Mouse (Mus musculus): Measurements from ENCODE around the gene Gm49333. TPM values are rescaled to one million over a fixed set of nuclear protein-coding genes. Genes with fewer than 3 reads are reported as not detected.
"Not testable (repeated sequence)": the region's sequence is repeated elsewhere in the genome, so short reads cannot be mapped to it uniquely, and the experiment has no call there.

The Gm49333 gene
- polyA plus RNA-seq, 1 experiment = not detected

DNA sequence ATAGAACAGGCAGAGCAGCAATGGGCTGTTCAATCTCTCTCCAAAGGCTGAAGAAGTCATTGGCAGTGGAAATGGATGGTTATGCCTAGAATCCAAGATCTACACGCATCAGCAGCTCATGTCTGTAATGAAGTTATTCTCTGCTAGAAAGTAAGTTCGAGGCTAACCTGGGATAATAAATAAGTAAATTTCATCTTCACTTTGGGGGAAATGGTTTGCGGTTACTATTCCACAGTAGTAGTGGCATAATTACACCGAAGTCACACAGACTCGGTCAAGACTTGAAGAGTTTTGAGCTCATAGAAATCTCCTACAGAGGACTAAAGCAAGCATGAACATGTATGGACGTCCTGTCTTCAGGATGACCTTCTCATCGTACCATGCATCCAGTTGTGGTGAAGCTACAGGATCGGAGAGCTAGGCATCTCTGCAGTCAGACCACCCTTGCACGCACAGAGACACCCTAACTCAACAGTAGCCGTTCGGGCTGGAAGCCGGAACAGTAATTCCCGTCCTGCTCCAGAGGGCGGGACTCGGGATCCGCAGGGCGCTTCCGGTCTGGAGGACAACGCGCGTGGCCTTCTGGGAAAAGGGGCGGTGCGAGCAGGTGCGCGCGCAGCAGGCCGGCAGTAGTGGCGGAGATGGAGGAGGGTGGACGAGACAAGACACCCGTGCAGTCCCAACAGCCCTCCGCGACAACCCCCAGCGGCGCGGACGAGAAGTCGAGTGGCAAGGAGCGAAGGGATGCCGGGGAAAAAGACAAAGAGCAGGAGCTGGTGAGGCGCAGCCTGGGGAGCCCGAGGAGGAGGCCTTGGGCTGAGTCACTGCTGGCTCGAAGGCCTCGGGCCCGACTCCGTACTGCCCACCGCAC, 39.9 kb downstream of the Gm49333 start, which contains the start of gene Psmd2:
Gene Psmd2, plus strand, starts transcription at position 577 of the 871 bp plus-strand sequence.
- TF ChIP-seq POLR2A (IDR thresholded peaks at IDR 0.05; ENCODE audit: insufficient read depth, low read depth, low read length) = peak; percentile 78
- TF ChIP-seq CTCF (IDR thresholded peaks at IDR 0.05; ENCODE audit: insufficient read depth, low read depth, low read length) = no peak
- peak within 1 kb of the TSS; percentile 58 for H3K4me3 ChIP-seq (ENCODE audit: insufficient read depth, low read depth, low read length)
- 2% methylated on average over 46 of the region's 46 CpGs for WGBS
- no peaks in the 10 kb centered on the region for H3K4me1 ChIP-seq (ENCODE audit: control insufficient read depth, insufficient read depth, low read length)
- H3K27ac ChIP-seq (ENCODE audit: insufficient read depth, low read depth, low read length) = peak within 1 kb of the TSS; percentile 89

DNA sequence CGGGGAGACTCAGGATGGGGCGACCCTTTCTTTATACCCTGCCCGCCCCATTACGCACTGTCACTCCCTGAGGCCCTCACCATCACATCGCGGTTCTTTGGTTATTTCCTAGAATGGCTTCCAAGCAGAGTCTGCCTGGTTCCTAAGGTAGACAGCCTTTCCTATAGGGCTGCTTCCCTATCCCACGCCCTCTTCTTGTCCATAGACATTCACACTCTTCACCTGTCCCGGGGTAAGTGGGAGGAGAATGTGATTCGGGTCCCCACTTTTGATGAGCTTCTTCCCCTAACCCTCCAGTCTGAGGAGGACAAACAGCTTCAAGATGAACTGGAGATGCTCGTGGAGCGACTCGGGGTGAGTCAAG, 40.5 kb downstream of the Gm49333 start:
- Histone ChIP-seq H3K4me3 (ENCODE audit: insufficient read depth, low read depth, low read length) (peak overlapping the region; percentile 58), H3K4me1 (ENCODE audit: control insufficient read depth, insufficient read depth, low read length) (no peaks in the 10 kb centered on the region), H3K27ac (ENCODE audit: insufficient read depth, low read depth, low read length) (no peak overlapping the region; the same call in 1 of the 2 replicates)
- no peak for TF ChIP-seq CTCF (IDR thresholded peaks at IDR 0.05; ENCODE audit: insufficient read depth, low read depth, low read length)
- WGBS = 4% methylated on average over 12 of the region's 12 CpGs

DNA sequence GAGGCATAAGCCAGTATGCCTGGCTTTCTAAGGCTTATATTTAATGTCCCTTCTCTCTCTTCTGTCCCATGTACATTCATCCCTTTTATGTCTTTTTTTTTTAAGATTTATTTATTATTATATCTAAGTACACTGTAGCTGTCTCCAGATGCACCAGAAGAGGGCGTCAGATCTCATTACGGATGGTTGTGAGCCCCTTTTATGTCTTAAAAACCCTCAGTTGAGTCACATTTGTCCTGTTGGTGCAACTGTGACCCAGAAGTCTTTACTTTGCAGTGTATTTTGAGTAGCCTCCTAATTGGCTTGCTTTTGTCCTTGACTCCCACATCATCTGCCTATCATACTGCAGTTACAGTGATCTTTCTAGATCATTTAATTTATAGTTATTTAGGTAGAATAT, 41.9 kb downstream of the Gm49333 start:
- no peaks in the 10 kb centered on the region for H3K4me1 ChIP-seq (ENCODE audit: control insufficient read depth, insufficient read depth, low read length)
- no peak overlapping the region for H3K4me3 ChIP-seq (ENCODE audit: insufficient read depth, low read depth, low read length)
- 36% methylated on average over 2 of the region's 2 CpGs for WGBS
- H3K27ac ChIP-seq (ENCODE audit: insufficient read depth, low read depth, low read length) = no peak overlapping the region
- TF ChIP-seq POLR2A (IDR thresholded peaks at IDR 0.05; ENCODE audit: insufficient read depth, low read depth, low read length) (no peak), CTCF (IDR thresholded peaks at IDR 0.05; ENCODE audit: insufficient read depth, low read depth, low read length) (no peak)

DNA sequence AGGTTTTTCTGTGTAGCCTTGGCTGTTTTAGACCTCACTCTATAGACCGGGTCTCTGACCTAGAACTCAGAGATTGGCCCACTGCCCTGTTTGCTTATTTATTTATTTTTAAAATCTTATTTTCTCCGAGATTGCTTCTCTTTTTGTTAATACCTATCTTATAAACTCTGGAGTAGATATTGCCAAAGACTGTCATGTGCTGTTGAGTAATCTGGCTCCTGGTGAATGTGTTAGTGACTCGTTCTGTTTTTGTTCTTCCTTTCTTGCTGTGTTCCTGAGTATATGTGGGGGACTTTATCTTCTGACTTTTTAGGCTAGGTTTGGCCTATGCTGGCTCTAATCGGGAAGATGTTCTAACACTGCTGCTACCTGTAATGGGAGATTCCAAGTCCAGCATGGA, 46.3 kb downstream of the Gm49333 start:
- no peaks in the 10 kb centered on the region for H3K4me1 ChIP-seq (ENCODE audit: control insufficient read depth, insufficient read depth, low read length)
- no peak overlapping the region for H3K4me3 ChIP-seq (ENCODE audit: insufficient read depth, low read depth, low read length)
- no peak for TF ChIP-seq POLR2A (IDR thresholded peaks at IDR 0.05; ENCODE audit: insufficient read depth, low read depth, low read length)
- no peak for TF ChIP-seq CTCF (IDR thresholded peaks at IDR 0.05; ENCODE audit: insufficient read depth, low read depth, low read length)
- 78% methylated on average over 4 of the region's 4 CpGs for WGBS
- no peak overlapping the region for H3K27ac ChIP-seq (ENCODE audit: insufficient read depth, low read depth, low read length)

DNA sequence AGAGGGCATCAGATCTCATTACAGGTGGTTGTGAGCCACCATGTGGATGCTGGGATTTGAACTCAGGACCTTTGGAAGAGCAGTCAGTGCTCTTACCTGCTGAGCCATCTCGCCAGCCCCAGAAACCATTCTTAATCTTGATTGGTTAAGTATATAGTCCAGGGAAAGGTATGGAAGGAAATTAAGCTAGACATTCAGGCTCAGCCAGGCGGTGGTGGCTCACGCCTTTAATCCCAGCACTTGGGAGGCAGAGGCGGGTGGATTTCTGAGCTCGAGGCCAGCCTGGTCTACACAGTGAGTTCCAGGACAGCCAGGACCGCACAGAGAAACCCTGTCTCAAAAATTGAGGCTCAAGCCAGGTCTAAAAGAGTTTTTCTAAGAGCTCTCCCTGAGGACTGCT, 56.6 kb downstream of the Gm49333 start, which contains the start of gene Eif4g1:
Gene Eif4g1, plus strand, starts transcription at position 301 of the 400 bp plus-strand sequence.
- 98% methylated on average over 5 of the region's 6 CpGs for WGBS
- not testable (repeated sequence) for H3K4me1 ChIP-seq (ENCODE audit: control insufficient read depth, insufficient read depth, low read length)

DNA sequence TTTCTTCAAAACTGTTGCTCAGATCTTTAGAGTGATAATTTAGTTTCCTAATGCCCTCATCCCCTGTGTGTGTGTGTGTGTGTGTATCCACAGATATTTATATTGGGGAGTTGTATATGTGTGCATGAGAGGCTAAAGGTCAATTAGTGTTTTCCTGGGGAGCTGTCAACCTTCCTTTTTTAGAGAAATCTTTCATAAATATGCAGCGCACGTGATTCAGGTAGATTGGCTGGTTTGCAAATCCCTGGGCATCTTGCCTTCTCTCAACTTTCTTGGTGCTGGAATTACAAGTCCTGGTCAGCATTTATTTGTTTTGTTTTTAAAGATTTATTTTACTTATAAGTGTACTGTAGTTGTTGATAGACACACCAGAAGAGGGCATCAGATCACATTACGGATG, 58.9 kb downstream of the Gm49333 start:
- WGBS = 90% methylated on average over 3 of the region's 3 CpGs
- Histone ChIP-seq H3K27ac (ENCODE audit: insufficient read depth, low read depth, low read length) (no peak overlapping the region), H3K4me1 (ENCODE audit: control insufficient read depth, insufficient read depth, low read length) (peaks cover 11% of the 10 kb centered on the region), H3K4me3 (ENCODE audit: insufficient read depth, low read depth, low read length) (no peak overlapping the region)
- TF ChIP-seq CTCF (IDR thresholded peaks at IDR 0.05; ENCODE audit: insufficient read depth, low read depth, low read length) (no peak), POLR2A (IDR thresholded peaks at IDR 0.05; ENCODE audit: insufficient read depth, low read depth, low read length) (no peak)

More for the DNA sequence above, 56.6 kb downstream of the Gm49333 start, which contains the start of gene Eif4g1:
- H3K4me3 ChIP-seq (ENCODE audit: insufficient read depth, low read depth, low read length); H3K27ac ChIP-seq (ENCODE audit: insufficient read depth, low read depth, low read length): not testable (repeated sequence)

DNA sequence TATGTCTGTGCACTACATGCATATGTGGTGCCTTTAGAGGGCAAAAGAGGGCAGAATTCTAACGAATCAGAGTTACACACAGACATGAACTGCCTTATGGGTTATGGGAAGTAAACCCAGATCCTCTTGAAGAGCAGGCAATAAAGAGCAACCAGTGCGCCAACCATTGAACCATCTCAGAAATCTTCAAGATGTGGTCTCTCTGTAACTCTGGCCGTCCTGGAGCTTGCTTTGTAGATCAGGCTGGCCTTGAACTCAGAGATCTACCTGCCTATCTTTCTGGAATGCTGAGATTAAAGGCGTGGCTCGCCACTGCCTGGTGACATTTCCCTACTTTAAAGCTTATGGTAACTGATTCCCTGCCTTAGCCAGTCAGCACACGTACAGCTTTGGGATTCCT, 60.5 kb downstream of the Gm49333 start:
- Histone ChIP-seq H3K4me3 (ENCODE audit: insufficient read depth, low read depth, low read length) (no peak overlapping the region), H3K27ac (ENCODE audit: insufficient read depth, low read depth, low read length) (no peak overlapping the region), H3K4me1 (ENCODE audit: control insufficient read depth, insufficient read depth, low read length) (peaks cover 12% of the 10 kb centered on the region)
- no peak for TF ChIP-seq CTCF (IDR thresholded peaks at IDR 0.05; ENCODE audit: insufficient read depth, low read depth, low read length)
- no peak for TF ChIP-seq POLR2A (IDR thresholded peaks at IDR 0.05; ENCODE audit: insufficient read depth, low read depth, low read length)
- WGBS = 19% methylated on average over 6 of the region's 6 CpGs

DNA sequence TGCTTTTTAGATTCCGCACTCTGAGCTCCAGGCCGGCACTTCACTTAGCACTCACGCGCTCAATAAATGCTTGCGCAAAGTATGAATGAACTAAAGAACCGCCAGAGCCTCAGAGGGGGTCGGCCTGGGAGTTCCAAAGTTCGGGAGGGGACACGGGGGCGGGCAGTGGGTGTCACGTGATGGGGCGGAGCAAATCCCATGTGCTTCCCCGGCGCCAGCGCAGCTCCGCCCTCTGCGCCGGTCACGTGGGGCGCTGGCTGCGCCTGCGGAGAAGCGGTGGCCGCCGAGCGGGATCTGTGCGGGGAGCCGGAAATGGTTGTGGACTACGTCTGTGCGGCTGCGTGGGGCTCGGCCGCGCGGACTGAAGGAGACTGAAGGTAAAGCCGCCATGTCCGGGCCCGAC, 61.1 kb downstream of the Gm49333 start:
- TF ChIP-seq CTCF (IDR thresholded peaks at IDR 0.05; ENCODE audit: insufficient read depth, low read depth, low read length) (no peak), POLR2A (IDR thresholded peaks at IDR 0.05; ENCODE audit: insufficient read depth, low read depth, low read length) (peak; percentile 54)
- H3K27ac ChIP-seq (ENCODE audit: insufficient read depth, low read depth, low read length) = no peak overlapping the region
- under 1% methylated on average over 33 of the region's 38 CpGs for WGBS
- H3K4me1 ChIP-seq (ENCODE audit: control insufficient read depth, insufficient read depth, low read length) = peaks cover 17% of the 10 kb centered on the region
- peak overlapping the region; percentile 98 for H3K4me3 ChIP-seq (ENCODE audit: insufficient read depth, low read depth, low read length)

DNA sequence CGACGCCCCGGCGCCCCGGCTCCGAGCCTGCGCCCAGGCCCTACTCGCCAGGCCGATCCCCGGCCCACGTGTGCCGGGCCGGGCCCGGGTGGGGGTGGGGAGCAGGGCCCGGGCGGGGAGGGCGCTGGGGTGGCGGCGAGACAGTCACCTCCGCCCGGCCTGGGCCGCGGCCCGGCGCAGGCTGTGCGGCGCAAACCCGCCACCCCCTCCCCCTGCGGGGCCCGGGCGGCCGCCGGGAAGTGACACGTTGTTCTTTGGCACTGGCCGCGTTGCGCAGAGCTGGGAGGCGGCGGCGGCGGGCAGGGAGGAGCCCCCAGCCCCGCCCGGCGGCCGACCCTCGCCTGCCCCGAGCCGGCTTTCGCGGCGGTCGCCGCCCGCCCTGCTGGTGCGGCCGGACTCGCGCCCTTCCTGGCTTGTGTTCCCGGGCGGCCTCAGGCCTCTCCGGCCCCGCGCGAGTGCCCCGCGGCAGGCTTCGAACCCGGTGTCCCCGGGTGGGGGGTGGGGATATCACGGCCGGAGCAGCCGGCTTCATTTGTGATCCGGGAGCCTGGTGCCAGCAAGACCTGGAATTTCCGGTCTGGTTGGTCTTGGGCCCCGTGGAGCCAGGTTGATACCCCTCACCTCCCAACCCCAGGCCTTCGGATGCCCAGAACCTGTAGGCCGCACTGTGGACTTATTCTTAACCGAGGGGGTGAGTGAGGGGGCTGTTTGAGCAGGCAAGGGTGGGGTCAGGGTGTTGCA, 61.7 kb downstream of the Gm49333 start:
- H3K27ac ChIP-seq (ENCODE audit: insufficient read depth, low read depth, low read length) = no peak overlapping the region
- under 1% methylated on average over 77 of the region's 78 CpGs for WGBS
- peak overlapping the region; percentile 98 for H3K4me3 ChIP-seq (ENCODE audit: insufficient read depth, low read depth, low read length)
- H3K4me1 ChIP-seq (ENCODE audit: control insufficient read depth, insufficient read depth, low read length) = peaks cover 18% of the 10 kb centered on the region
- no peak for TF ChIP-seq POLR2A (IDR thresholded peaks at IDR 0.05; ENCODE audit: insufficient read depth, low read depth, low read length)
- TF ChIP-seq CTCF (IDR thresholded peaks at IDR 0.05; ENCODE audit: insufficient read depth, low read depth, low read length) = no peak
